ENCODE assay signal across 8 mouse cellular contexts in genomic region chr9:35569571-35570534, GRCm38 (mm10). TPM values are rescaled to one million over a fixed set of nuclear protein-coding genes. Genes with fewer than 3 reads are reported as not detected.
A peak's percentile ranks its signal among the peaks of the same experiment; 100 is the strongest.
DNase-seq lines count a peak whose midpoint lies in the region; ATAC-seq and TF ChIP-seq lines count a peak whose summit lies in the region.

TSS of gene Pate2 (plus strand) at chr9:35570284.
TSS of gene Hyls1 (minus strand) at chr9:35570398.

- peaks cover 20% of the 10 kb centered on the region for H3K4me1 ChIP-seq in heart, embryonic 12.5 days (replicated peaks)
- no peaks in the 10 kb centered on the region for H3K4me1 ChIP-seq in kidney, postnatal 0 days (replicated peaks; ENCODE audit: insufficient read depth, low read length)
- H3K4me1 ChIP-seq in liver, embryonic 11.5 days (replicated peaks; ENCODE audit: control insufficient read depth, insufficient read depth, low read length) = no peaks in the 10 kb centered on the region
- peaks cover 4% of the 10 kb centered on the region; the same call in 1 of the 2 replicates for H3K4me1 ChIP-seq in stomach, embryonic 14.5 days (ENCODE audit: control insufficient read depth, insufficient read depth, low read length)

- H3K9me3 ChIP-seq in heart, embryonic 12.5 days (replicated peaks) = no peaks in the 10 kb centered on the region
- H3K9me3 ChIP-seq in kidney, postnatal 0 days (replicated peaks; ENCODE audit: low read length) = no peaks in the 10 kb centered on the region
- H3K9me3 ChIP-seq in liver, embryonic 11.5 days (ENCODE audit: control insufficient read depth, low read length) = no peaks in the 10 kb centered on the region
- H3K9me3 ChIP-seq in stomach, embryonic 14.5 days (ENCODE audit: control insufficient read depth, low read depth, low read length) = no peaks in the 10 kb centered on the region

- ATAC-seq in erythroid progenitor cell, adult 5-6 weeks (replicated peaks; ENCODE audit: low FRiP score, poor library complexity, severe bottlenecking) = peak; percentile 96
- peak; percentile 95 for ATAC-seq in heart, embryonic 12.5 days (ENCODE audit: insufficient number of reproducible peaks, low FRiP score)
- ATAC-seq in kidney, postnatal 0 days (replicated peaks; ENCODE audit: low FRiP score, low read depth) = peak; percentile 98
- peak; percentile 96 for ATAC-seq in liver, embryonic 11.5 days (replicated peaks; ENCODE audit: low FRiP score)
- peak; percentile 98 for ATAC-seq in stomach, embryonic 14.5 days (ENCODE audit: insufficient number of reproducible peaks, insufficient read depth, low FRiP score, low read depth)

- TF ChIP-seq CTCF in kidney, postnatal 0 days (IDR thresholded peaks at IDR 0.05; ENCODE audit: low read depth) = peak; percentile 49

- peaks cover 10% of the 10 kb centered on the region for H3K27me3 ChIP-seq in heart, embryonic 12.5 days (replicated peaks)
- no peaks in the 10 kb centered on the region for H3K27me3 ChIP-seq in kidney, postnatal 0 days (ENCODE audit: insufficient read depth, low read length)
- peaks cover 12% of the 10 kb centered on the region for H3K27me3 ChIP-seq in liver, embryonic 11.5 days (replicated peaks; ENCODE audit: control insufficient read depth, insufficient read depth, low read length)
- H3K27me3 ChIP-seq in stomach, embryonic 14.5 days (ENCODE audit: control insufficient read depth, insufficient read depth, low read length) = peaks cover 4% of the 10 kb centered on the region; the same call in 1 of the 2 replicates

- H3K36me3 ChIP-seq in heart, embryonic 12.5 days = peaks cover 26% of the 10 kb centered on the region
- H3K36me3 ChIP-seq in kidney, postnatal 0 days (ENCODE audit: insufficient read depth, low read length) = peaks cover 11% of the 10 kb centered on the region; the same call in 1 of the 2 replicates
- H3K36me3 ChIP-seq in liver, embryonic 11.5 days (ENCODE audit: control insufficient read depth, insufficient read depth, low read length) = peaks cover 11% of the 10 kb centered on the region; the same call in 1 of the 2 replicates
- H3K36me3 ChIP-seq in stomach, embryonic 14.5 days (ENCODE audit: control insufficient read depth, insufficient read depth, low read length) = peaks cover 24% of the 10 kb centered on the region; the same call in 1 of the 2 replicates

- peak within 1 kb of the TSS; percentile 93 for H3K4me3 ChIP-seq in heart, embryonic 12.5 days
- H3K4me3 ChIP-seq in kidney, postnatal 0 days (replicated peaks; ENCODE audit: low read depth, low read length) = peak within 1 kb of the TSS; percentile 60
- peak within 1 kb of the TSS; percentile 77 for H3K4me3 ChIP-seq in liver, embryonic 11.5 days (ENCODE audit: low read depth, low read length)
- H3K4me3 ChIP-seq in stomach, embryonic 14.5 days (ENCODE audit: low read depth, low read length) = peak within 1 kb of the TSS; percentile 70

- H3K27ac ChIP-seq in heart, embryonic 12.5 days (ENCODE audit: poor library complexity, severe bottlenecking) = peak within 1 kb of the TSS; percentile 94
- H3K27ac ChIP-seq in kidney, postnatal 0 days = peak within 1 kb of the TSS; percentile 81
- peak within 1 kb of the TSS; percentile 93 for H3K27ac ChIP-seq in liver, embryonic 11.5 days (ENCODE audit: low read depth, low read length)
- H3K27ac ChIP-seq in stomach, embryonic 14.5 days (ENCODE audit: low read length) = peak within 1 kb of the TSS; percentile 62

- H3K4me2 ChIP-seq in heart, embryonic 12.5 days = peak within 1 kb of the TSS; percentile 86
- peak within 1 kb of the TSS; percentile 55 for H3K4me2 ChIP-seq in kidney, postnatal 0 days (ENCODE audit: low read length)
- H3K4me2 ChIP-seq in liver, embryonic 11.5 days = peak within 1 kb of the TSS; percentile 85
- H3K4me2 ChIP-seq in stomach, embryonic 14.5 days (replicated peaks; ENCODE audit: low read depth, low read length) = peak within 1 kb of the TSS; percentile 75

- under 1% methylated on average over 86 of the region's 86 CpGs for WGBS in heart, embryonic 12.5 days
- under 1% methylated on average over 85 of the region's 86 CpGs for WGBS in kidney, postnatal 0 days
- WGBS in liver, embryonic 11.5 days = under 1% methylated on average over 86 of the region's 86 CpGs
- WGBS in stomach, embryonic 14.5 days = under 1% methylated on average over 86 of the region's 86 CpGs

- peak within 1 kb of the TSS; percentile 92 for H3K9ac ChIP-seq in heart, embryonic 12.5 days
- peak within 1 kb of the TSS; percentile 65 for H3K9ac ChIP-seq in kidney, postnatal 0 days (ENCODE audit: low read depth, low read length)
- peak within 1 kb of the TSS; percentile 92 for H3K9ac ChIP-seq in liver, embryonic 11.5 days (ENCODE audit: low read depth, low read length)
- H3K9ac ChIP-seq in stomach, embryonic 14.5 days (replicated peaks; ENCODE audit: low read depth, low read length) = peak within 1 kb of the TSS; percentile 57

- DNase-seq in CD4-positive helper T cell, adult 2 months (ENCODE audit: low read depth, low spot score) = peak; percentile 97
- peak; percentile 94 for DNase-seq in brain, embryonic 18.5 days (ENCODE audit: low read depth, low spot score)
- DNase-seq in kidney, postnatal 0 days (ENCODE audit: low spot score) = peak; percentile 99
- DNase-seq in liver, embryonic 11.5 days (ENCODE audit: low spot score) = peak; percentile 90
- DNase-seq in naive thymus-derived CD4-positive, alpha-beta T cell, adult 2 months (ENCODE audit: low read depth) = peak; percentile 97

RNA-seq across cellular contexts. Expression of gene Pate2, which starts in this region (rescaled TPM):
- not detected in 2 replicates for total RNA-seq in erythroid progenitor cell, adult 5-6 weeks (2015; ENCODE audit: low replicate concordance)
- total RNA-seq in erythroid progenitor cell, adult 5-6 weeks (2017; ENCODE audit: low replicate concordance) = 0.53 and 3.1 TPM in 2 replicates
- 0.45 and 0.66 TPM in 2 replicates for polyA plus RNA-seq in heart, embryonic 12.5 days (2016; fragmentation: Nextera tagmentation; extraction: Ambion mirVana)
- 0.28 and 0.36 TPM in 2 replicates for polyA plus RNA-seq in kidney, postnatal 0 days (2015; fragmentation: Nextera tagmentation; extraction: Ambion mirVana)
- 0.16 TPM in 1 of 2 replicates, not detected in the other for polyA plus RNA-seq in liver, embryonic 11.5 days (2014; fragmentation: Nextera tagmentation; extraction: Ambion mirVana)
- polyA plus RNA-seq in stomach, embryonic 14.5 days (2014; fragmentation: Nextera tagmentation; extraction: Ambion mirVana) = 0.51 and 0.69 TPM in 2 replicates

RNA-seq across cellular contexts. Expression of gene Hyls1, which starts in this region (rescaled TPM):
- 30.6 and 41.8 TPM in 2 replicates for total RNA-seq in erythroid progenitor cell, adult 5-6 weeks (2015; ENCODE audit: low replicate concordance)
- total RNA-seq in erythroid progenitor cell, adult 5-6 weeks (2017; ENCODE audit: low replicate concordance) = 28.7 and 37.7 TPM in 2 replicates
- polyA plus RNA-seq in heart, embryonic 12.5 days (2016; fragmentation: Nextera tagmentation; extraction: Ambion mirVana) = 13.6 and 14.9 TPM in 2 replicates
- 7.6 and 8.1 TPM in 2 replicates for polyA plus RNA-seq in kidney, postnatal 0 days (2015; fragmentation: Nextera tagmentation; extraction: Ambion mirVana)
- polyA plus RNA-seq in liver, embryonic 11.5 days (2014; fragmentation: Nextera tagmentation; extraction: Ambion mirVana) = 12.8 and 14.1 TPM in 2 replicates
- 15.1 and 17.4 TPM in 2 replicates for polyA plus RNA-seq in stomach, embryonic 14.5 days (2014; fragmentation: Nextera tagmentation; extraction: Ambion mirVana)

Comparison
In these comparisons a context has a peak if more than half of its experiments do, and no peak if none do; other contexts are left out.
1. Peak in every context shown above with its lines: DNase-seq, ATAC-seq, H3K4me3 ChIP-seq and H3K27ac ChIP-seq.